Mouse (Mus musculus): ENCODE measurements around the gene Pam. TPM values are rescaled to one million over a fixed set of nuclear protein-coding genes. Genes with fewer than 3 reads are reported as not detected.

Gene Pam
- polyA plus RNA-seq (2021; fragmentation: Nextera tagmentation), result 94.5 and 116 TPM in 2 replicates
- long read RNA-seq, experiment 1, partial matches to known transcripts, result 100 of 243 reads
- long read RNA-seq, experiment 1, other reads (novel, unspliced or antisense), result 143 of 243 reads
- long read RNA-seq, experiment 2, full-length matches to known transcripts, result 16 of 189 reads
- long read RNA-seq, experiment 2, partial matches to known transcripts, result 145 of 189 reads
- long read RNA-seq, experiment 2, other reads (novel, unspliced or antisense), result 28 of 189 reads

GRCm38 (mm10) chr1:98095246-98095990 is at the start of gene Pam:
Gene Pam (minus strand): TSS chr1:98095646.

GRCm38 (mm10) chr1:97769904-97770753 is 325.3 kb downstream of the Pam start, which contains the start of the genes Gin1 and Ppip5k2:
Gene Gin1 (plus strand): TSS chr1:97770172.
Gene Ppip5k2 (minus strand): TSS chr1:97770411.

Data from layer of hippocampus, adult 6 months (tissue).